Mouse (Mus musculus) layer of hippocampus, adult 18-20 months (tissue): ENCODE measurements at regions not wholly inside any gene's neighbourhood (a gene's known extent, or its start where the extent isn't known, plus 50 kb on each side); places are given as distances from the start of the nearest gene placed in this dataset.
A peak's percentile ranks its signal among the peaks of the same experiment; 100 is the strongest.

Source experiments
- DNase-seq, 2 experiments: peaks; one replicate each; pipeline ENCODE4 v3.0.0; 2022; ENCODE audit warnings: low spot score in 2 of 2

- DNase-seq = no peak
These were observed 284.1 kb upstream of the Mctp2 start for GRCm38 (mm10) chr7:72590351-72591115.

GRCm38 (mm10) chr7:72592110-72592509 is 285.7 kb upstream of the Mctp2 start:
- peak; percentile 11 to 44 for DNase-seq

DNA sequence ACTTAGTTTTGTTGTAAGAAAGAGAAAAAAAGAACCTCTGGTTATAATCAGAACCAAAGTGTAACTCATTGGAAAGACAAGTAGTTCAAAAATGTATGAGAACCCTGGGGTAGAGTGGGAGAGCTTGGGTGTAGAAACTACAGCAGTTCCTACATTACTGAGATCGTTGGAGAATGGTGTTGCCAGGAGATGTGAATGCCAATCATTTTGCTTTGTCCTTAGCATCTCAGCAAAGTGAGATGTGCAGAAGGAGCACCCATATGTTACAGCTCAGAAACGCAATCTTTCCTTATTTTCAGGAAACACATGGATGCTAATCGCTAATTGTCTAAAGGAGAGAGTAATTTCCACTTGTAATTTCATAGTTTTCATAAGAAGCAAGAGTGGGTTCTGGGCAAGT is 286.2 kb upstream of the Mctp2 start:
- peak; percentile 33 to 63 for DNase-seq

- DNase-seq = peak in 1 of 2 experiments; percentile 43
These were observed 286.9 kb upstream of the Mctp2 start for GRCm38 (mm10) chr7:72593259-72593658.

GRCm38 (mm10) chr7:72594741-72595140 is 288.3 kb upstream of the Mctp2 start:
- DNase-seq = no peak

DNA sequence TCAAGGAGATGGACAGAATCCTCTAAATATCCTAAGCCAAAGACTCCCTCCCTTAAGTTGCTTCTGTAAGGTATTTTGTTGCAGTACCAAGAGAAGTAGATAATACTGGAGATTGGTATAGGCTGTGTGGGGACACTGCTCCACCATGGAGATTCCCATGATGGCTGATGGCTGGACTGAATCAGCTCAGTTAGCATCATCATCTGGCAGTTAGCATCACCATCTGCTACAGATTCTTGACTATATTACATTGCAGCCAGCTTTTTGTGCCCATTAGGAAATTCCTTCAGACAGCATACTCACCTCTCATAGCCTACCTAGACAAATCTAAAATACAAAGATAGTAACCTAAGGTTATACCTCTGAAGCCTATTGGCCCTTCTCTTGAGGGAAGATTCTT is 290.6 kb upstream of the Mctp2 start:
- DNase-seq = peak in 1 of 2 experiments; percentile 7

DNA sequence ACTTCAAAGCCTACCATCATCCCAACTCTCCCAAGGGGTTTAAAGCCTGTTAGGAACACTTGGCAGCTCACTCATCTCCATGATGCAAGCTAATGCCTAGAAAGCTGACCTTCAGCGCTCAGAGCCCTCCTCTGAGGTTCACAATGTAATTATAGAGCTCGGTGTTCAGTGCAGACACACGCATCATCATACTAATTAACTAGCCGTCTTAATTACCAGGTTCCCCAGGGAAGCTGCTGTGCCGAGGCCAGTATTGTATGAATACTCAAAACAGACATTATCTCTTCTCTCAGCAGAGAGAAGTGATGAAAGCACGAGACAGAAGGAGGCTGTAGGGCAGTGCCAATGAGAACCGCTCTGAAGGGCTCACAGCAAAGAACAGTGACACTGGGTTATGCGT is 295.5 kb upstream of the Mctp2 start:
- DNase-seq = no peak

DNA sequence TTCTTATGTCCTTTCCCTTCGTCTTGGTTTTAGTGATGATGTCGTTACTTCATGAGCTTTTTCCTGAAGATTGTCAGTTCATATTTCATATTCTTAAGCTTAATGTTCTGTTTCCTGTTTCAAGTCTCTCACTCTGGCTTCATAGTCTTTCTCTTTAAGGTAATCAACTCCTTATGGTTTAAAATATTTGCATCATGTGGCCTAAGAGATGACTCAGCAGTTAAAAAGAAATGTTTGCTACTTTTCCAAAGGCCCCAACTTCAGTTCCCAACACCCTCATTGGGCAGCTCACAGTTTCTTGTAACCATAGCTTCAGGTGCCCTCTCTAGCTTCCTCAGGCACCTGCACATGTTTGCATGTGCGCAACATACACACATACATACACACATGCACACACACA is 303.4 kb upstream of the Mctp2 start:
- no peak for DNase-seq

GRCm38 (mm10) chr7:72615232-72615631 is 308.8 kb upstream of the Mctp2 start:
- no peak for DNase-seq

GRCm38 (mm10) chr7:72627369-72627768 is 321.0 kb upstream of the Mctp2 start:
- DNase-seq = no peak

DNA sequence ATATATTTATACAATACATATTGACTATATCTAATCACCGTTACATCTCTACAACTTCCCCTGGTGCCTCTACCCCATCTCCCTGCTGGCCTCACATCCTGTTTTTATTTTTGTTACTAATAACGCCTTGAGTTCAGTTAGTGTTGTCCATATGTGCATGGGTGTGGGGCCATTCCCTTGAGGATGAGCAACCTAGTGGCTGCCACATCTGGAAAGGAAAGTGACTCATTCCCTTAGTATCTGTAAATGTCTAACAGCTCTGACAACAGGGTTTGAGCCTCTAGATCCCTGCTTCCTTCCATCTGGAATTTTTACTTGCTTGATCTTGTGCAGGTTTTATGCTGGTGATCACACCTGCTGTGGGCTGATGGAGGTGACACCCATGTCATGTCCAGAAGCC is 333.2 kb upstream of the Mctp2 start:
- no peak for DNase-seq

GRCm38 (mm10) chr7:72675018-72675417 is 368.6 kb upstream of the Mctp2 start:
- DNase-seq = no peak

DNA sequence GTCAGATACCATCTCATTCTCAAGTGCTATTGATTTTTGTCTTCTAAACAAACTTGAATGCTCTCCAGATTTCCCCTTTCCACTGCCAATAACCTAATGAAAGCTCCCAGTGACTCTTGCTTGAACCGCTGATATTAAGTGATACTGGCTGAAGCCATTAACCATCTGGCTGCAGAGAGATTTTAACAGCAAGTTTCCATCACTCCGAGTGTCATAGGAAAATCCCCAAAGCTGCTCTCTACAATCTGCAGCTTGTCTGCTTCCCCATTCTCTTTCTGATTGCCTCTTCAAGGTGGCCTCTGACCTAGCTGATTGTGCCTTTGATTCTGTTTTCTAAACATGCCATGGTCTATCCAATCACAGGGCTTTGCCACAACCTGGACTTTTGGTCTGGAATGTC is 379.4 kb upstream of the Mctp2 start:
- DNase-seq = no peak

GRCm38 (mm10) chr7:72687356-72687755 is 380.9 kb upstream of the Mctp2 start:
- DNase-seq = no peak

DNA sequence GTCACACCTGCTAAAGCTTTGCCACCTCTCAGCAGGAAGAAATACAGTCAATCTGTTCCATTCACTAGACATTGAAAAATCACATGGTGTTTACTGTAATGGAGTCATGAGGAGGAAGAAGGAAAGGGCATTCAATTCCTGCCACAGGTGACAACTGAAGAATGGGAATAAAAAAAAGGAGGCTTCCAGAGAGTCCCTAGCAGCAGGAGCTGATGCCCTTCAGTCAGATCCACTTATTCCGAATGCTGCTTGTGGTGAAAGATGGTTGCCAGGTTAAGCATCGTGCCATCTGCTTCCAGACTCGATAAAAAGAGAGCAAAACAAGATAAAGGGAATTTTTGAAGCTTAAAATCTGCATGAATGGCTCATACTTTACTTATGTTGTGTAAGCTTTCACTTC is 385.0 kb upstream of the Mctp2 start:
- peak; percentile 2 to 47 for DNase-seq

DNA sequence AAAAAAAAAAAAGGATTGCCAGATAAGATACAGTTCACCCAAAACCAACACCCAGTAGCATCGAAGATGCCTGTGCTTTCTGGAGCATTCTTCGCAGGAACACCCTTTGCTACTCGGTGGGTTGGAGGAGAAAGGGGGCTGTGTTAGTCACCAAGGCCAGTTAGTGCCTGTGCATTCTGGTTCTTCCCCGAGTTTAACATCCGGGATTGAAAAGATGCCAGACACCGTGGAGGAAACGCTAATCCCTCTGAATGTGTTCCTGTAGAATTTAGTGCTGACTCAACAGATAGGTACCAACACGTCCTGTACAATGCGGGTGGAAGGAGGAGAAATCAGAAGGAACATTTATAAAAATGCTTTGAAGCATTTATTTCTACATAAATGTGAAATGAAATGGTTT is 385.5 kb upstream of the Mctp2 start:
- peak in 1 of 2 experiments; percentile 11 for DNase-seq

GRCm38 (mm10) chr7:72696736-72697135 is 390.3 kb upstream of the Mctp2 start:
- no peak for DNase-seq

DNA sequence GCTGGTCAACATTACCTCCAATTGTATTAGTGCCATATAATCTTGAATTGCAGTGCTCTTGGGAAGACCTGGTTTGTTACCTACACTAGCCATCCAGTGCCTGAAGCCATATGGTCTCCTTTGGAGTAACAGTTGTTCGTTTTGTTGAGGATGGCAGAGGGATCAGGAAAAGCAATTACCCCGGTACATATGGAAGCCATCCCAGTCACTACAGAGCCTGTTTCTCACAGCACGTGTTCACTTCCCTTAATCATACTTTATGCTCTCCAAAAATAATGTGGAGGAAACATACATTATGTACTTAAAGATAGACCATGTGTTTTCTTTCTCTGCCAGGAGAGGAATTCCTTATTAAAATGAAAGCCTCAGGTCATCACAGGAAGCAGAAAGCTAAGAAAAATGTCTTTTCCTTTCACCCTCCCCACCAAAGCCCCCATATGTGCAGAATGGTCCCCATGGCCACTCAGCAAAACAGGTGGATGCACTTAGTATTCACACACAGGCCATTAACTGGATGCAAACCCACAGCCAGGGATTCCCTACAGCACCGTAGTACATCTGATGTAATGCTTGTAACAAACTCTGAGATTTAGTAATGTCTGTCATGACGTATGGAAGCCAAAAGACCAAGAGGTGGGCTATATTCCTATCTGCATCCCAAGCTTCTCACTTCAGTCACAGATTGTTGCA is 397.4 kb upstream of the Mctp2 start:
- no peak for DNase-seq

GRCm38 (mm10) chr7:72711193-72712131 is 405.1 kb upstream of the Mctp2 start:
- DNase-seq = peak in 1 of 2 experiments; percentile 5

DNA sequence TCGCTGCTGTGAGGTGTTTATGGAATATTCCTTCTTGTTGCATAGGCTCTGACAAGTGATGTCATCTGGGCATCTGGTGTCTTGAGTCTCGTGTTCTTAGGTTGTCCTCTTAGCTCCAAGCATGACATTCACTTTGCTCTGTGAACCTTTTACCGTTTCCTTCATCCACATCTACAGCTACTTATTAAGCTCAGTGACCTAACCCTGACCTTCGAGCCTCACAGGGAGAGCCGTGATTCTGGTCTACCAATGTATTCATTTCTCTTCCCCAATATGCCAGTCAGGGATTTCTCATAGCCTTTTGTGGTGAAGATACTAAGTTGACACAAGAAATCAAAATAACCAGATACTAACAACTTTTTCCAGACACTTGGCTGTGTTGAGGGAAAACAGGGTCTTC is 409.0 kb upstream of the Mctp2 start:
- DNase-seq = no peak

DNA sequence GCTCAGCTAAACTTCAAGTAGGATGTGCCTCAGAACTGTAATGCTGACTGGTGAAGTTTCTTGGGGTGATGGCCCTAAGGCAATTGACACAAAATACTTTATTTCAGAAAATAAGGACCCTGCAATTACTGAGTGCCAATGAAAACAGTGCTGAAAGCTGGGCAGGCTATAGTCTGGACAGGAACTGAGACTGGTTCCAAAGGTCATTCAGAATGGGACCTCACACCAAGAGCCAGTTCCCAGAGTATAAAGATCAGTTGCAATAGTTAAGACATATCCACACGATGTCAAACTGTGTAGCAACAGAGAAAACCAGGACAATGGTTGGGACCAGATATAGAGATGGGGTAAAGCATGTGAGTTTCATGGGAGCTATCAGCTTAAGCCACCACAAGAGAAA is 409.6 kb upstream of the Mctp2 start:
- no peak for DNase-seq
